Mouse (Mus musculus) myocyte (in vitro differentiated cells): Measurements from ENCODE around the gene 1700015G11Rik. TPM values are rescaled to one million over a fixed set of nuclear protein-coding genes. Genes with fewer than 3 reads are reported as not detected.
A peak's percentile ranks its signal among the peaks of the same experiment; 100 is the strongest.

ENCODE experiments used
- H3K27me3 ChIP-seq: one replicate; pipeline ENCODE4 v1.6.1; 2011; ENCODE audit not compliant: control insufficient read depth, insufficient read depth, insufficient read length
- H3K36me3 ChIP-seq: one replicate; pipeline ENCODE4 v1.6.1; 2011; ENCODE audit not compliant: control insufficient read depth, insufficient read depth
- H3K4me2 ChIP-seq: one replicate; pipeline ENCODE4 v1.6.1; 2011; ENCODE audit warnings: low read depth, control low read depth
- H3K4me3 ChIP-seq: one replicate; pipeline ENCODE4 v1.5.1; 2011; ENCODE audit warnings: mild to moderate bottlenecking, control low read depth, moderate library complexity
- H3K79me2 ChIP-seq: one replicate; pipeline ENCODE4 v1.6.1; 2011; ENCODE audit not compliant: control insufficient read depth, insufficient read depth
- H3ac ChIP-seq: one replicate; pipeline ENCODE4 v1.6.1; 2011; ENCODE audit not compliant: control insufficient read depth, insufficient read length
- CEBPB ChIP-seq: IDR thresholded peaks from 2 replicates; pipeline ENCODE4 v1.6.1; 2011; ENCODE audit warnings: mild to moderate bottlenecking, moderate library complexity; ENCODE audit not compliant: poor library complexity, insufficient read depth, severe bottlenecking
- E2F4 ChIP-seq: IDR thresholded peaks from one replicate; pipeline ENCODE4 v1.6.1; 2011; ENCODE audit warnings: mild to moderate bottlenecking, control low read depth, moderate library complexity; ENCODE audit not compliant: insufficient read depth
- MAX ChIP-seq: IDR thresholded peaks from one replicate; pipeline ENCODE4 v1.6.1; 2011; ENCODE audit warnings: low read depth, mild to moderate bottlenecking, control low read depth
- MYOD1 ChIP-seq, 3 experiments: IDR thresholded peaks; one replicate each; pipeline ENCODE4 v1.6.1; 2011; ENCODE audit warnings: control low read depth in 2 of 3, low read depth in 2 of 3, mild to moderate bottlenecking in 2 of 3, moderate library complexity in 1 of 3; ENCODE audit not compliant: insufficient read length in 2 of 3, control insufficient read depth in 1 of 3
- MYOG ChIP-seq, 3 experiments: IDR thresholded peaks; one replicate each; pipeline ENCODE4 v1.6.1; 2011; ENCODE audit warnings: control low read depth in 2 of 3, low read depth in 2 of 3, mild to moderate bottlenecking in 2 of 3; ENCODE audit not compliant: insufficient read length in 2 of 3, control insufficient read depth in 1 of 3, insufficient read depth in 1 of 3
- POLR2A ChIP-seq: IDR thresholded peaks from one replicate; pipeline ENCODE4 v1.6.1; 2011; ENCODE audit warnings: low read depth, mild to moderate bottlenecking, control low read depth, moderate library complexity; ENCODE audit not compliant: insufficient read length
- POLR2AphosphoS2 ChIP-seq: IDR thresholded peaks from one replicate; pipeline ENCODE4 v1.6.1; 2011; ENCODE audit warnings: low read depth, control low read depth; ENCODE audit not compliant: insufficient read length
- REST ChIP-seq: IDR thresholded peaks from one replicate; pipeline ENCODE4 v1.6.1; 2011; ENCODE audit warnings: mild to moderate bottlenecking, control low read depth, moderate library complexity; ENCODE audit not compliant: insufficient read depth, insufficient read length
- SRF ChIP-seq: IDR thresholded peaks from one replicate; pipeline ENCODE4 v1.6.1; 2011; ENCODE audit warnings: low read depth; ENCODE audit not compliant: control insufficient read depth, insufficient read length
- TCF12 ChIP-seq: IDR thresholded peaks from one replicate; pipeline ENCODE4 v1.6.1; 2011; ENCODE audit warnings: mild to moderate bottlenecking, control low read depth; ENCODE audit not compliant: poor library complexity, insufficient read depth, severe bottlenecking
- TCF3 ChIP-seq: IDR thresholded peaks from one replicate; pipeline ENCODE4 v1.6.1; 2011; ENCODE audit warnings: low read depth, control low read depth; ENCODE audit not compliant: insufficient read length
- USF1 ChIP-seq: IDR thresholded peaks from one replicate; pipeline ENCODE4 v1.6.1; 2011; ENCODE audit warnings: low read depth, mild to moderate bottlenecking, control low read depth, moderate library complexity
- polyA plus RNA-seq: library from polyadenylated mRNA; unstranded; fragments of >200 nt; fragmentation: generic; extraction: Trizol; gene quantifications from one replicate; pipeline ENCODE4 v1.2.1, GENCODE M21; 2012; ENCODE audit warnings: missing spikeins

1700015G11Rik gene
- polyA plus RNA-seq, 1 experiment = not detected

- H3K27me3 ChIP-seq = no peaks in the 10 kb centered on the region
- TF ChIP-seq MYOD1 (IDR thresholded peaks at IDR 0.05; ENCODE audit: control insufficient read depth in 1 of 3, insufficient read length in 2 of 3, low read depth in 2 of 3) (no peak), REST (no peak), TCF12 (no peak), TCF3 (no peak), SRF (no peak), POLR2A (no peak), MAX (no peak), CEBPB (no peak), POLR2AphosphoS2 (no peak), USF1 (no peak), E2F4 (no peak), MYOG (IDR thresholded peaks at IDR 0.05; ENCODE audit: control insufficient read depth in 1 of 3, insufficient read depth in 1 of 3, insufficient read length in 2 of 3, low read depth in 2 of 3) (no peak)
- H3K36me3 ChIP-seq = no peaks in the 10 kb centered on the region
- H3K79me2 ChIP-seq = no peaks in the 10 kb centered on the region
- no peak overlapping the region for H3ac ChIP-seq
- H3K4me2 ChIP-seq = no peak overlapping the region
- no peak overlapping the region for H3K4me3 ChIP-seq
Measured at GRCm38 (mm10) chr7:51986909-51987308, 28.6 kb downstream of the 1700015G11Rik start.

GRCm38 (mm10) chr7:51985763-51986162 is 29.8 kb downstream of the 1700015G11Rik start:
- no peaks in the 10 kb centered on the region for H3K27me3 ChIP-seq
- H3K79me2 ChIP-seq = no peaks in the 10 kb centered on the region
- no peak overlapping the region for H3ac ChIP-seq
- no peak overlapping the region for H3K4me3 ChIP-seq
- TF ChIP-seq TCF12 = no peak
- TF ChIP-seq USF1 = no peak
- no peak for TF ChIP-seq TCF3
- TF ChIP-seq POLR2A = no peak
- TF ChIP-seq MAX = no peak
- no peak for TF ChIP-seq MYOD1 (IDR thresholded peaks at IDR 0.05; ENCODE audit: control insufficient read depth in 1 of 3, insufficient read length in 2 of 3, low read depth in 2 of 3)
- TF ChIP-seq MYOG (IDR thresholded peaks at IDR 0.05; ENCODE audit: control insufficient read depth in 1 of 3, insufficient read depth in 1 of 3, insufficient read length in 2 of 3, low read depth in 2 of 3) = no peak
- no peak for TF ChIP-seq POLR2AphosphoS2
- TF ChIP-seq REST = no peak
- TF ChIP-seq CEBPB = no peak
- TF ChIP-seq SRF = no peak
- TF ChIP-seq E2F4 = no peak
- no peak overlapping the region for H3K4me2 ChIP-seq
- no peaks in the 10 kb centered on the region for H3K36me3 ChIP-seq

GRCm38 (mm10) chr7:51982303-51982702 is 33.2 kb downstream of the 1700015G11Rik start:
- Histone ChIP-seq H3K27me3 (no peaks in the 10 kb centered on the region), H3ac (no peak overlapping the region), H3K79me2 (no peaks in the 10 kb centered on the region), H3K36me3 (no peaks in the 10 kb centered on the region), H3K4me3 (no peak overlapping the region), H3K4me2 (no peak overlapping the region)
- 0 out of 2 replicates have a peak, but pooled peaks have one; percentile 28 for TF ChIP-seq CEBPB
- no peak for TF ChIP-seq SRF
- no peak for TF ChIP-seq TCF12

GRCm38 (mm10) chr7:51979271-51979670 is 36.3 kb downstream of the 1700015G11Rik start:
- Histone ChIP-seq H3ac (no peak overlapping the region), H3K4me3 (no peak overlapping the region), H3K36me3 (no peaks in the 10 kb centered on the region), H3K27me3 (no peaks in the 10 kb centered on the region), H3K79me2 (no peaks in the 10 kb centered on the region), H3K4me2 (no peak overlapping the region)
- no peak for TF ChIP-seq POLR2A
- no peak for TF ChIP-seq E2F4
- TF ChIP-seq MYOG (IDR thresholded peaks at IDR 0.05; ENCODE audit: control insufficient read depth in 1 of 3, insufficient read depth in 1 of 3, insufficient read length in 2 of 3, low read depth in 2 of 3) = no peak
- TF ChIP-seq TCF3 = no peak
- no peak for TF ChIP-seq SRF
- no peak for TF ChIP-seq USF1
- TF ChIP-seq MYOD1 (IDR thresholded peaks at IDR 0.05; ENCODE audit: control insufficient read depth in 1 of 3, insufficient read length in 2 of 3, low read depth in 2 of 3) = no peak
- no peak for TF ChIP-seq POLR2AphosphoS2
- no peak for TF ChIP-seq TCF12
- no peak for TF ChIP-seq CEBPB
- no peak for TF ChIP-seq REST
- TF ChIP-seq MAX = no peak

- H3K4me2 ChIP-seq = no peak overlapping the region
- no peak overlapping the region for H3K4me3 ChIP-seq
- no peak overlapping the region for H3ac ChIP-seq
- TF ChIP-seq SRF = no peak
- no peak for TF ChIP-seq TCF3
- TF ChIP-seq MYOG (IDR thresholded peaks at IDR 0.05; ENCODE audit: control insufficient read depth in 1 of 3, insufficient read depth in 1 of 3, insufficient read length in 2 of 3, low read depth in 2 of 3) = no peak
- TF ChIP-seq MAX = no peak
- no peak for TF ChIP-seq CEBPB
- no peaks in the 10 kb centered on the region for H3K36me3 ChIP-seq
- H3K27me3 ChIP-seq = no peaks in the 10 kb centered on the region
- no peaks in the 10 kb centered on the region for H3K79me2 ChIP-seq
Measured at GRCm38 (mm10) chr7:51975181-51975580, 40.3 kb downstream of the 1700015G11Rik start.
